Mouse (Mus musculus): ENCODE data around the gene Rnf24.

- TF ChIP-seq CTCF (IDR thresholded peaks at IDR 0.05; ENCODE audit: control insufficient read depth, insufficient read depth, insufficient read length), result no peak
- no peak for TF ChIP-seq USF1 (IDR thresholded peaks at IDR 0.05; ENCODE audit: low read depth)
Measured at GRCm38 (mm10) chr2:131358481-131358880, 5.8 kb upstream of the Rnf24 start.
